9 mouse cellular contexts compared by ENCODE assay signal in genomic region chr14:31139666-31140065, GRCm38 (mm10).
"Had no signal": no experiment of that assay in that cellular context is flagged by ENCODE, and none has a peak within 500 bp of the region (broad histone marks: within the 10 kb centered on the region; RNA-seq: fewer than 3 reads in every experiment).

No protein-coding gene starts in this region.

- ATAC-seq: midbrain, embryonic 13.5 days had no signal

- DNase-seq: kidney, adult 9 months; kidney, postnatal 36 days; layer of hippocampus, adult 9-11 months; layer of hippocampus, postnatal 36 days; left cerebral cortex, postnatal 4 days; lung, adult 2 months; thymus, adult 2 months; thymus, postnatal 25 days had no signal
